28 mouse cellular contexts compared by ENCODE assay signal in the genomic region with DNA sequence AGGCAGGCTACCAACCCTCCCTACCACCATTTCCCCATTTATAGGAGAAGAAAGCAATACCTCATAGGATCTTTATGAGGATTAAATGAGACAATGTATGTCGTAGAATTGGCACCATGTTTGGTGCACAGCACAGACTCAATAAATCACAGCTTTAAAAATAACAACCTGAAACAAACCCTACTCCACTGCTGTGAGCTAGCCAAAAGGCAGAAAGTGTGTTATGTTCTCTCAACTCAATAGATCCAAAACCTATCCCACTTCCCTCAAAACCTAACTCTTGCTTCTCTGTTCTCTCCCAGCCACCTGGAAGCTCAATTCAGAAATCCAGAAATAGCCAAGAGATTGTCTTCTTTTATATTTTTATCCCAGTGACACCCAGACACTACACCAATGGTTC.
"Had no signal": no experiment of that assay in that cellular context is flagged by ENCODE, and none has a peak within 500 bp of the region (broad histone marks: within the 10 kb centered on the region; RNA-seq: fewer than 3 reads in every experiment).

No protein-coding gene starts in this region.

- H3K4me1 ChIP-seq: embryonic facial prominence, embryonic 15.5 days; forebrain, embryonic 13.5 days; heart, embryonic 10.5 days had no signal

- H3K27ac ChIP-seq: embryonic facial prominence, embryonic 10.5 days; embryonic facial prominence, embryonic 12.5 days; embryonic facial prominence, embryonic 13.5 days; embryonic facial prominence, embryonic 15.5 days; forebrain, embryonic 10.5 days; forebrain, embryonic 12.5 days; forebrain, embryonic 13.5 days; forebrain, embryonic 15.5 days; gastrocnemius, adult 2 months; heart, adult 2 months; heart, embryonic 10.5 days had no signal

- ATAC-seq: forebrain, embryonic 13.5 days; forebrain, embryonic 14.5 days; forebrain, embryonic 15.5 days; forebrain, embryonic 16.5 days; forebrain, postnatal 0 days had no signal

- DNase-seq: cerebellum, adult 9-10 months; cerebellum, adult 9-11 months; cerebellum, postnatal 10 days; cerebellum, postnatal 14 days; cerebellum, postnatal 25 days; cerebellum, postnatal 36 days; embryo, embryonic 11 days; forebrain, postnatal 0 days; gastrocnemius, adult 2 months; gastrocnemius, postnatal 10 days; gastrocnemius, postnatal 14 days; gastrocnemius, postnatal 25 days; gastrocnemius, postnatal 36 days; heart, adult 11 months; heart, adult 18-20 months; heart, adult 2 months had no signal

- H3K4me3 ChIP-seq: embryonic facial prominence, embryonic 10.5 days; embryonic facial prominence, embryonic 12.5 days; embryonic facial prominence, embryonic 13.5 days; embryonic facial prominence, embryonic 15.5 days; erythroblast, embryonic 14.5 days; forebrain, embryonic 10.5 days; forebrain, embryonic 12.5 days; forebrain, embryonic 13.5 days; forebrain, embryonic 15.5 days; gastrocnemius, adult 2 months; heart, adult 2 months; heart, embryonic 10.5 days had no signal
